Mouse (Mus musculus): ENCODE measurements around the gene Hoxb5. TPM values are rescaled to one million over a fixed set of nuclear protein-coding genes. Genes with fewer than 3 reads are reported as not detected.

Hoxb5 gene
- polyA plus RNA-seq, 1 experiment from 2014 or later = 18.8 TPM

DNA sequence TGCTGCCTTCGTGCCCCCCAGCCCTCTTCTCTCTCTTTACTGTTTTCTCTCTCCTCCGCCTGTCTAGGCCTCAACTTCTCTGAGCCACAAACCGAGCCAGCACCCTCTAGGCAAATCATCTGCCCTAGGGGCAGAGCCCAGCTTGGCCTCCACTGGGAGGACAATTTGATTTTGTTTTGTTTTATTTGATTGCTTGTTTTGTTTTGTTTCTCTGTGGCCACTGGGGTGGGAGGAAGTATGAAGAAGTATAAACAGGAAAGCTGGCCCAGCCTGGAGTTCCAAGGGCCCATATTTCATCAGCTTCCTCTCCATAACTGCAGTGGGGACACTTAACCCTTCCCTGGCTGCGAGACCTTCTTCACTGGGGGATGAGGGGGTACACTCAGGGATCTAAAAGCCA lies 6.2 kb downstream of the Hoxb5 start:
- no peak; the same call in 1 of the 2 replicates for ATAC-seq (replicated peaks; ENCODE audit: low FRiP score)

GRCm38 (mm10) chr11:96310183-96310938 lies 7.2 kb downstream of the Hoxb5 start:
- Histone ChIP-seq H3K4me2 (peak overlapping the region; percentile 90), H3K9me3 (replicated peaks) (no peaks in the 10 kb centered on the region), H3K4me1 (peaks cover 91% of the 10 kb centered on the region), H3K4me3 (replicated peaks) (peak overlapping the region; percentile 80), H3K27ac (peak overlapping the region; percentile 100), H3K36me3 (0 out of 2 replicates have a peak, but pooled peaks cover 4% of the 10 kb centered on the region), H3K27me3 (no peaks in the 10 kb centered on the region), H3K9ac (peak overlapping the region; percentile 72)
- ATAC-seq (replicated peaks; ENCODE audit: low FRiP score) = no peak
- WGBS = 12% methylated on average over 20 of the region's 20 CpGs

More for the DNA sequence above, 6.2 kb downstream of the Hoxb5 start:
- Histone ChIP-seq H3K4me2 (peak overlapping the region; percentile 90), H3K27me3 (no peaks in the 10 kb centered on the region), H3K9ac (peak overlapping the region; percentile 72), H3K4me3 (replicated peaks) (peak overlapping the region; percentile 80), H3K36me3 (0 out of 2 replicates have a peak, but pooled peaks cover 4% of the 10 kb centered on the region), H3K27ac (peak overlapping the region; percentile 100), H3K4me1 (peaks cover 91% of the 10 kb centered on the region), H3K9me3 (replicated peaks) (no peaks in the 10 kb centered on the region)
- WGBS = 2% methylated on average over 4 of the region's 4 CpGs

DNA sequence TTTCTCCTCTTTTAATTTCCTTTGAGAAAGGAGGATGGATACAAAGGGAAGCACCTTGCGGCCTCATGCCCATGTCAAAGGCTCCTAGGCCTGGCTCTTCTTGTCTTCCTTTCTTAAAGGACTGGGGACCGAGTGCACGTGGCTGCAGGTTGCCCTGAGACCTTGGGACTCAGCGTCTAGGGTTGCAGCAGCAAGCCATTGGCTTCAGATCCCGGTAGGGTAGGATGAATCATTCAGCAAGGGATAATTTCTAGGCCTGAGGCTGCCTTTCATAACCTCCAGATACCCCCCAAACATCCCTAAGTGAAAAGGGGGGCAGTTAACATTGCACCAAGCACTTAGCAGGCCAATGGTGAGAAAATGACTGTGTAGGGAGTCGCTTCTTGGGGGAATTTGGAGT lies 8.0 kb downstream of the Hoxb5 start:
- H3K4me1 ChIP-seq = peaks cover 91% of the 10 kb centered on the region
- no peaks in the 10 kb centered on the region for H3K36me3 ChIP-seq
- H3K4me3 ChIP-seq (replicated peaks) = peak overlapping the region; percentile 80
- 6% methylated on average over 6 of the region's 6 CpGs for WGBS
- H3K27me3 ChIP-seq = no peaks in the 10 kb centered on the region
- H3K9me3 ChIP-seq (replicated peaks) = no peaks in the 10 kb centered on the region
- H3K9ac ChIP-seq = peak overlapping the region; percentile 72
- peak overlapping the region; percentile 90 for H3K4me2 ChIP-seq
- no peak for ATAC-seq (replicated peaks; ENCODE audit: low FRiP score)
- peak overlapping the region; percentile 100 for H3K27ac ChIP-seq

- Histone ChIP-seq H3K9me3 (replicated peaks) (no peaks in the 10 kb centered on the region), H3K4me3 (replicated peaks) (peak overlapping the region; percentile 80), H3K27me3 (no peaks in the 10 kb centered on the region), H3K27ac (peak overlapping the region; percentile 100), H3K36me3 (no peaks in the 10 kb centered on the region), H3K4me1 (peaks cover 91% of the 10 kb centered on the region), H3K9ac (peak overlapping the region; percentile 72), H3K4me2 (peak overlapping the region; percentile 90)
- peak; percentile 55 for ATAC-seq (replicated peaks; ENCODE audit: low FRiP score)
- WGBS = 2% methylated on average over 31 of the region's 31 CpGs
Observed at GRCm38 (mm10) chr11:96311520-96312417, 8.6 kb downstream of the Hoxb5 start.

- Histone ChIP-seq H3K4me3 (replicated peaks) (peak overlapping the region; percentile 80), H3K4me2 (peak overlapping the region; percentile 90), H3K36me3 (no peaks in the 10 kb centered on the region), H3K27ac (peak overlapping the region; percentile 100), H3K4me1 (peaks cover 93% of the 10 kb centered on the region), H3K27me3 (no peaks in the 10 kb centered on the region), H3K9ac (peak overlapping the region; percentile 72), H3K9me3 (replicated peaks) (no peaks in the 10 kb centered on the region)
- 40% methylated on average over 2 of the region's 2 CpGs for WGBS
- no peak for ATAC-seq (replicated peaks; ENCODE audit: low FRiP score)
Observed at GRCm38 (mm10) chr11:96313134-96313533, 10.0 kb downstream of the Hoxb5 start.

- peaks cover 88% of the 10 kb centered on the region for H3K4me1 ChIP-seq
- H3K4me3 ChIP-seq (replicated peaks) = peak overlapping the region; percentile 80
- H3K36me3 ChIP-seq = no peaks in the 10 kb centered on the region
- H3K4me2 ChIP-seq = peak overlapping the region; percentile 90
- H3K27ac ChIP-seq = peak overlapping the region; percentile 100
- H3K27me3 ChIP-seq = no peaks in the 10 kb centered on the region
- H3K9me3 ChIP-seq (replicated peaks) = no peaks in the 10 kb centered on the region
- H3K9ac ChIP-seq = peak overlapping the region; percentile 72
- no peak for ATAC-seq (replicated peaks; ENCODE audit: low FRiP score)
- 8% methylated on average over 12 of the region's 12 CpGs for WGBS
Observed at GRCm38 (mm10) chr11:96313806-96314428, 10.8 kb downstream of the Hoxb5 start.

GRCm38 (mm10) chr11:96314671-96315343 lies 11.7 kb downstream of the Hoxb5 start:
- ATAC-seq (replicated peaks; ENCODE audit: low FRiP score) = no peak
- Histone ChIP-seq H3K27me3 (no peaks in the 10 kb centered on the region), H3K4me1 (peaks cover 85% of the 10 kb centered on the region), H3K9ac (peak overlapping the region; percentile 72), H3K36me3 (no peaks in the 10 kb centered on the region), H3K27ac (peak overlapping the region; percentile 100), H3K4me3 (replicated peaks) (peak overlapping the region; percentile 80), H3K4me2 (peak overlapping the region; percentile 90), H3K9me3 (replicated peaks) (no peaks in the 10 kb centered on the region)
- 5% methylated on average over 34 of the region's 34 CpGs for WGBS

DNA sequence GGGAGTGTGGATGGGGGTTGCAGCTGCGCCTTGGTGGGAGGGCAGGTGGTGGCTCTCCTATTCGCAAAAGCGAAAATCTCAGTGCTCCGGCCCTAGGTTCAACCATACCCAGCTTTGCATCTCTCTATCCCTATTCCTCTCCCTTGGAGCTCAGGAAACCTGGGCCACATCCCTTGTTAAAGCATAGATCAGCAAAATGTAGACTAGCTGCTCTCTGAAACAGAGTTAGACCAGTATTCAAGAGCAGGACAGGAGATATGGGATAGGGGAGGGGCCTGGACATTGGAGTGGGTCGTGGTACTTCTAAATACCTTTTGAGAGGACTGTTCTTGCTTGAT lies 12.2 kb downstream of the Hoxb5 start:
- Histone ChIP-seq H3K27me3 (no peaks in the 10 kb centered on the region), H3K4me2 (peak overlapping the region; percentile 90), H3K9ac (peak overlapping the region; percentile 72), H3K36me3 (no peaks in the 10 kb centered on the region), H3K9me3 (replicated peaks) (no peaks in the 10 kb centered on the region), H3K4me1 (peaks cover 84% of the 10 kb centered on the region), H3K4me3 (replicated peaks) (peak overlapping the region; percentile 80), H3K27ac (peak overlapping the region; percentile 100)
- 13% methylated on average over 5 of the region's 5 CpGs for WGBS
- no peak for ATAC-seq (replicated peaks; ENCODE audit: low FRiP score)

GRCm38 (mm10) chr11:96316696-96317607 lies 13.8 kb downstream of the Hoxb5 start:
- WGBS = 10% methylated on average over 18 of the region's 18 CpGs
- Histone ChIP-seq H3K36me3 (peaks cover 4% of the 10 kb centered on the region; the same call in 1 of the 2 replicates), H3K4me3 (replicated peaks) (peak overlapping the region; percentile 80), H3K27ac (peak overlapping the region; percentile 100), H3K9ac (peak overlapping the region; percentile 72), H3K9me3 (replicated peaks) (no peaks in the 10 kb centered on the region), H3K4me1 (peaks cover 86% of the 10 kb centered on the region), H3K27me3 (no peaks in the 10 kb centered on the region), H3K4me2 (peak overlapping the region; percentile 90)
- ATAC-seq (replicated peaks; ENCODE audit: low FRiP score) = no peak

DNA sequence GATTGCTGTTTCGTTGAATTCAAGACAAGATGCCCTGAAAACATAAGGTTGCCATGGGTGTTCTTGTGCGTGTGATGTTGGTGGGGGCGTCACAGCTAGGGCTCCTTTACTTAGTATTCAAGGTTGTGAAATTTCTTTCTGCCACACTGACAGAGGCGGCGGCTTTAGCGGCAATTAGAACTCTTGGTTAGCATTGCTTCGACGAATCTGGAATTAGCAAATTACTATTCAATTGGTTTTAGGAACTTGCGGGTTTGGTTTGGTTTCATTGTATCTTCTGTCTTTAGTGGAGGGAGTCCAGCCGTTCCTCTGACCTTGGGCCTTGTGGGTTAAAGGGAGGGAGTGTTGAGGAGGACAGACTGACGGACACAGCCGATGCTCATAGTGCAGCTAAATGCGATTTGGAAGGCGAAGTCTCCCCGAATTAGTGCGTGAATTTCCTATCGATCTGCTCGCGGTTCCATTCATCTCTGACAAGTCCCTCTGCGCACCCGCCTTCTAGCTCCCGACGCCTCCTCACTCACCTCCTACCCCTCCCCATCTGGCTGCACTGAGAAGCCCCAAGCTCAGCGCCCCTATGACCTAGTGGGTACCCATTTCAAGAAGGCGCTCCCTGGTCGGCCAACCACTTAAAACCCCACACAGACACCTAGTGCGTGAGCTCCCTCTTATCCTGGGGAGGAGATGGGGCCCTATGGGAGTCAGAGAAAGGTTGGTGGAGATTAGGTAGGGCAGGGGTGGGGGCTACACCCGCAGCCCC lies 14.7 kb downstream of the Hoxb5 start, which contains the start of gene Hoxb4:
TSS of gene Hoxb4 (plus strand) at position 660 of the 760 bp plus-strand sequence.
- Histone ChIP-seq H3K9me3 (replicated peaks) (no peaks in the 10 kb centered on the region), H3K27me3 (no peaks in the 10 kb centered on the region), H3K4me3 (replicated peaks) (peak within 1 kb of the TSS; percentile 80), H3K4me2 (peak within 1 kb of the TSS; percentile 90), H3K4me1 (peaks cover 86% of the 10 kb centered on the region), H3K27ac (peak within 1 kb of the TSS; percentile 100), H3K36me3 (peaks cover 4% of the 10 kb centered on the region; the same call in 1 of the 2 replicates), H3K9ac (peak within 1 kb of the TSS; percentile 72)
- WGBS = 6% methylated on average over 28 of the region's 28 CpGs
- ATAC-seq (replicated peaks; ENCODE audit: low FRiP score) = no peak

All from kidney, embryonic 15.5 days (tissue).